Mouse (Mus musculus): ENCODE results near the gene Klhl12.
A peak's percentile ranks its signal among the peaks of the same experiment; 100 is the strongest.
"Not testable (repeated sequence)": the region's sequence is repeated elsewhere in the genome, so short reads cannot be mapped to it uniquely, and the experiment has no call there.

The Klhl12 gene

DNA sequence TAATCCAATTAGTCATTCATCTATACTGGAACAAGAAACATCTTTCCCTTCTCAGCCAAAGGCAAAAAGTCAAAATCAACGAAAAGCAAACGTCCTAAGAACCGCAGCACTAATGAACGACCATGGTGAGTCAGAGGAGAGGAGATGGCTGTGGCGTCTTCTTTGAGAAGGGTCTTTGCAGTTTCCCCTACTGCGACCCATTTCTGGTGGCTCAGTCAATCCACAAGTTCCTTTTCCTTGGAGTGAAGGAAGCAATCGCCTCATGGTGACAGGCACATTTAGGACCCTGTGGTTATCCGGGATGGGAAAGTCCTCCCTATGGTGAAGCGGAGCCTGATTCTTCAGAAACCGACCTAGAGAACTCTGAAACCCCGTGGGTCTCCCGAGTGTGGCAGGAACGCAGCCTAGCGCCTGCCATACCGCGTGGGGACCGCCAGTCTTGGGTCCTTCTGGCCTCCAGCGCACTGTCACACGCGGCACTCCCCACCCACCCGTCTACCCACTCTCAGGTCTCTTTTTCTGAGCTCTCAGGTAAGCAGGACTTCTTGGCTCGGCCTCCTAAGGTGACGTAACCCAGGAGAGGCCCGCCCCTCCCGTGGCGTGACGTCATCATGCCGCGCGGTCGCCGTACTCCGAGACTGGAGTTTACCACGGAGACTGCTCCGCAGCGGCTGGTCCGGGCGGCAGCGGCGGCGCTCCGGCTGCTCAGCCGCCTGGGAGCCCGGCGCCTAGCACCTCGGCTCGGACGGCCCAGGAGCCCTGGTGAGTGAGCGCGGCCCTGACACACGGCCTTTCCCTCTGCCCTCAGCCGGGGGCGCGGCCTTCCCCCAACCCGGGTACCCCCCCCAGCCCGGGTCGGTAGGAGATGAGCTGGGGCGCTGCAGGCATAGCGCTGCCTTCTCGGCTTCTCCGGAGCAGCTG lies at the start of gene Klhl12:
Gene Klhl12 (plus strand): TSS at position 628 of the 921 bp plus-strand sequence.
- ATAC-seq (ENCODE audit: low TSS enrichment) = peak; percentile 89

DNA sequence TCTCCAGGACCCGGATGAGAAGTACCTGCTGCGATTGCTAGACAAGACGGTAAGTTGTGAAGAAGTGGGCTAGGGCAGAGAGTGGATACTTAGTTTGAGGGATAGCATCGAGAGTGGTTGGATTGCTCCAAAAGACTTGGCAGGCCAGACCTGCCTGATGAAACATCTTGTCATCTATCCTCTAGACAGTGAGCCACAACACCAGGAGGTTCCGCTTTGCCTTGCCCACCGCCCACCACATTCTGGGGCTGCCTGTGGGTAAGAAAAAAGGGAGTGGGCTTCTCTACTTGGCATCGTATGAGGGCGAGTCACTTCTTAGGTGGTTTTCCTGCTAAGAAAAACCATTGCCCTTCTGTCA lies 48.9 kb upstream of the Klhl12 start:
- ATAC-seq (ENCODE audit: low TSS enrichment) = peak; percentile 42; the same call in 1 of the 2 replicates

DNA sequence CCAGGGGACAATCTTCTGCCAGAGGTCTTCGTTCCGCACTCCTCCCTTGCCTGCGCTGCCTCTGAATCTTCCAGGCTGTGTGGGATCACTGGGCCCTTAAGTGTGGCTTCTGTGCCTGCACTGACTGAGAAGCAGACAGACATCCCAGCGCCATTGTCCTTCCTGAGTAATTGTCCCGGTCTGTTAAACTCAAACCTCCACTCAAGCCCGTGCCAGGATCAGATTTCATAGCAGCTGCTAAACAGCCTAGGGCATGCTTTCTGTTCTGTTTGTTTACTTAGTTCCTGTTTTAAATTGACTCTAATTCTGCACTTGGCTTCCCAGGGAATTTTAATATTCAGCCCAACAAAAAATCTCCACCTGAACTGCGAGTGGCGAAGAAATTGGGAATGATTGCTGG lies 47.3 kb upstream of the Klhl12 start:
- ATAC-seq (ENCODE audit: low TSS enrichment) = no peak

DNA sequence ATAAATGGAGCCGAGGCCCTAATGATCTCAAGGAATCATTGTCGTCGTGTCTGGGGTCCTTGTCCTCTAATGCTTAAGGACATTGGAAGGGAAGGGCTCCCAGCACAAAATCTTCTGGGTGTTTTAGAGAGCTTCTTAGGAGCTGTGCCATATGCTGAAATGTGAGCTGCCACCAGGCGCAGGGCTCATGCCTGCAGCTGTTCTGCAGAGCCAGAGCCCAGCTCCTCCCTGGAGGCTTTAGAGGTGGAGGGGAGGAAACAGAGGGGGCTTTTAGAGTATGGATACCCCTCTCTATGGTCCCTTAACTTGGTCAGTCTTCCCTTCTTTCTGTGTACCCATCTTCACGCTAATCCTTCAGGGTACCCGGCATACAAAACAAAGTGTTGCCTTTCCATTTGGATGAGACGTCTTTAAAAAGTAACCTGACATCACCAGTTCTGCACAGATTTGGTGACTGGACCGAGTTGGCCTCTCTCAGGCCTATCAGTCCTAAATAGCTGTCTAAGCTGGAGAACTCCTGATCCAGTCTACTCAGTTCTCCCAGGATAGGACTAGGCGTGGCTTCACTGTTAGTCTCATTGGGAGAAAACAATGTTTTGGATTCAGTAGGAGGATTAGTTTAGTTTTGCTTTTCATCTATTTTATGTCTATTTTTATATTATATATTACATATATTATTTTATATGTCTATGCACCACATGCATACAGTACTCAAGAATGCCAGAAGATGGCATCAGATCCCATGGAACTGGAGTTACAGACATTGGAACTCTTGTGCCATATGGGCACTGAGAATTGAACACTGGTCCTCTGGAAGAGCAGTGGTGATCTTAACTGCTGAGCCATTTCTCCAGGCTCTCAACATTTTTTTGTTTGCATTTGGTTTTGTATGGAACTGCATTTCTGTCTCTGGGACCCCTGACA lies 43.4 kb upstream of the Klhl12 start:
- no peak for ATAC-seq (ENCODE audit: low TSS enrichment)

DNA sequence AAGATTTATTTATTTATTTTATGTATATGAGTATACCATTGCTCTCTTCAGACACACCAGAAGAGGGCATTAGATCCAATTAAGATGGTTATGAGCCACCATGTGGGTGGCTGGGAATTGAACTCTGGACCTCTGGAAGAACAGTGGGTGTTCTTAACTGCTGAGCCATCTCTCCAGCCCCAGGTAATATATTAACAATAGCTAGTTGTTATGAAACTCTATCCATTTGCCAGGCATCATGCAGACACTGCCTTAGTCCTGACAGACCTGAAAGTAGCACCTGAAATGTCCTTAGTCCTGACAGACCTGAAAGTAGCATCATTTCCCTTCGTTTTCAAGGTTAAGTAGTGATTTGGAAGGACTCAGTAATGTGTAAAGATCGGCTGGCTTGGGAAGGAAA lies 41.3 kb upstream of the Klhl12 start:
- ATAC-seq (ENCODE audit: low TSS enrichment) = no peak

DNA sequence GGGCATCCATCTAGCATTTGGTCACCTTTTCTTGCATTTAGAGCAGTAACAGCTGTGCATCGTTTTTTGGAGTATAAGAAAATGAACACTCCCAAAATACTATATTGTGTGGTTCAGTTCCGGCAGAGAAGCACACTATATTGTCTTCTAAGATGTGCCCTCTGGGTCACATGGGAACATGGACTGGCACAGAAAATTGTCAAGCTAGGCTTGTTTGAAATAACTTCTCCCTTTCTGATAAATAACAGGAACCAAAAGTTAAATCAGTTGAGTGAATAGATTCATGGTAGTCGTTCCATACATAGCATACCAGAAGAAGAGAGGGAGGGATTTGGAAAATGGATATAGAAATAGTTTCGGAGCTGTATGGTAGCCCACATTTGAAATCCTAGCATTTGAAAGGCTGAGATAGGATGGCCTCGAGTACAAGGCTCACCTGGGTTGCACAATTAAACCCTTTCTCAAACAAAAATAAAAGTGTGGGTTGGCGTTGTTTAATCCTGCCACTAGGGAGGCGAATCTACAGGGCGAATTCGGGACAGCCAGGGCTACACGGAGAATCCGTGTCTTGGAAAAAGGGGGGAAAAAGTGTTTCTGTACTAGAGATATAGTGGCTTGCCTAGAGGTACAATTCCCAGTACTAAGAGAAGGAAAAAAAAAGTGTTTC lies 40.7 kb upstream of the Klhl12 start:
- peak; percentile 39 for ATAC-seq (ENCODE audit: low TSS enrichment)

DNA sequence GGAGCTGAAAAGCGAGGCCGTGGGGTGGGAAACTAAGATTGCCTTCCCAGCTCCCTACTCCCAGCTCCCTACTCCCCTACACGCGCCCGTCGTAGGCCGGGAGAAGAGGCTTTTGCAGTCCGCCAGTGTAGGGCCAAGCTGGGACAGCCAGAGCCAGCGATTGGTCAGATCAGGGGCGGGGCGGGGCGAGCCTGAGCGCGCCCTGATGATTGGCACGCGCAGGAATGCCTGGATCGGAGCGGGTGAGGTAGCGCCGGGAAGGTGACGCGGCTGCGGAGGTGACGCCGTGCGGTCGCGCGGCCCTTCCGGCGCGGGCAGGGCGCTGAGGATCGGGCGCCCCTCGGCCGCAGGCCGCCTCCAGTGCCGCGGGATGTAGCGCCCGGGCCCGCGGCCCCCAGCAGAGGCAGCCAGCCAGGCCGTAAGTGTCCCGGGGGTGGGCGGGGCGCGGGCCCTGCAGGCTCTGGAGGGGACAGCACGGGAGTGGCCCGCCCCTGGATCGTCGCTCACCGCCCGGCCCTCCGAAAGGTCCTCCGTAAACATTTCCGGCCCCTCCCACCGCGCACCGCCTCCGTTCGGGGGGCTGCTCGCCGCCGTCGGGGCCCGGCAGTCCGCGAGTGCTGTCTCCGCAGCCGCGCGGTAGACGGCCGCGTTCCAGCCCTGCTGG lies 40.0 kb upstream of the Klhl12 start, which contains the start of gene Adipor1:
Gene Adipor1 (plus strand): TSS at position 211 of the 664 bp plus-strand sequence.
- ATAC-seq (ENCODE audit: low TSS enrichment) = peak; percentile 98

DNA sequence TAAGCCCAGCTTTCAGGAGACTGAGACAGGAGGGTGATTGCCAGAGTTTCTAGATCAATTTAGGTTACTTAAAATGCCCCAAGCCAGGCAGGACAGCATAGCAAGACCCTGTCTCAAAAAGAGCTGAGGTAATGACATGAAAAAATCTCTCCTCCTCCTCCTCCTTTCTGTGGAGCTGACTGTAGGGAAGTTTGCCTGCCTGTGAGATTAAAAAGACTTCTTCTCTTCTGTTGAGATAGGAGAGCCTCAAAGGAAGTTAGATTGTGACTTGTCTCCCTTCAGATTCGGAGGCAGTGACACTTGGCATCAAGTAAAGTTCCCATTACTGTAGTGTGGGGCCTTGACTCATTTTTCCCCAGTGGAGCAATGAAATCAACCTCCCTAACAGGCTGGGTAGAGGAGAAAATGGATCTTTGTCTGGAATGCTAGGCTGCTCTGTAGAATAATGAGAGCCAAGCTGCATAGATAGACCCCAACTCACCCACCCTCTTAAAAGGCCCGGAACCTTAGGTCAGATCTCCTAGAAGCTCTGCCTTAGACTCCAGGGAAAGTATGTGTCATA lies 36.8 kb upstream of the Klhl12 start:
- no peak for ATAC-seq (ENCODE audit: low TSS enrichment)

DNA sequence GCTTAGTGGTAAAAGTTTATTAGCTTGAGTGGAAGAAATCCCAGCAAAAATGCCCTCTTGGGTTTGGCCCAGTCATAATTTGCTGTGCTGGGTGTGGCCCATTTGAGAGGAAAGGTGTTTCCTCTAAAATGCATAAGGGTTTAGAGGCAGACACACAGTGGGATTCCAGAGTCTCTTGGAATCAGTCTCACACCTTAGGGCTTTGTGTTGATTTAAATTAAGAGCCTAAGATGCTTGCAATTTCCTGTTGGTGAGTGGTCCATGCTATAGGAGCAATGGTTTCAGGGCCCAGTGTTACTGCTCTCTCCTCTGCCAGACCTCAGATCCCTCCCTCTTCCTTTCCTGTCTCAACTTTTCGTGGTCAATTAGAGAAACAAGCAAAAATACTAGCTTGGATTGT lies 36.2 kb upstream of the Klhl12 start:
- ATAC-seq (ENCODE audit: low TSS enrichment) = no peak

DNA sequence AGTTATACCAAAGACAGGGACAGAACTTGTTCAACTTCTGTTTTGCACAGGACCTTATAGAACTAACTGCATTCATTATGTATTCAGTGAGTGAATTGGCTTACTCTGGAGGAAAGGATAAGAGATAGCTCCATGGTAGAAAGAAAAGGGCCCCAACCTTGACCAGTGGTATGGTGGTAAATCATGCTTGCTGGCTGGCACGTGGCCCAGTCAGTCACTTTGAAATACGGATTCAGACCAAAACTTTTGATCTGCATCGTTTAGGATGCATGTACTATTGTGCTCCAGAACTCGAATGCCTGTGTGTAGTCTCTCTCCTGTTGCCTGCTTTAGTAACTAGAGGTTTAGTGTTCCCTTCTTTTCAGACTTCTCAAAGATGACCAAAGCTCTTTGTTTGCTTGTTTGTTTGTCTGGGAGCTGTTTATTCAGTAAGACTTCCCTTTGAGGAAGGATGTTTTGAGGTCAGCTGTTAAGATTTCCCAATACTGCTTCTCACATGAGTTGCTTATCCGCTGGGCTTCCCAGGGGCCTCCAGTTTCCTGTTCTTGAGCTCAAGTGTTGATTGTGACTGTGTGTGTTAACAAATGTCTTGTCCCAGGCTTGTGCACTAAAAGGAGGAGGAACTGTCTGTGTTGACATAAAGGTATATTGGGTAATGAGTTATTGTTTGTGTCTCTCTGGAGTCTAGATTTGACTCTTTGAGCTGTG lies 35.4 kb upstream of the Klhl12 start:
- no peak for ATAC-seq (ENCODE audit: low TSS enrichment)

DNA sequence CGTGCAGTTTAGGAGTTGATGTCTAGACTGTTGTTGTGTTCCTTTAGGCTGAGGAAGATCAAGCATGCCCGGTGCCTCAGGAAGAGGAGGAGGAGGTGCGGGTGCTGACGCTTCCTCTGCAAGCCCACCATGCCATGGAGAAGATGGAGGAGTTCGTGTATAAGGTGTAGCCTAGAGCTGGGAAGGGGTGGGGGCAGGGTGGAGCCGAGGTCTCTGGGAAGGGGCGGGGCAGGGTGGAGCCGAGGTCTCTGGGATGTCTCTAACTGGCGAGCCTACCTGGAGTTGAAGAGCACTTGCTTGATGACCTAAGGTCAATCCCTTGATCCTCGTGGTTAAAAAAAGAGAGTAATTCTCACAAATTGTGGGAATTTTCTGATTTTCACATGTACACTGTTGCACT lies 31.4 kb upstream of the Klhl12 start:
- no peak for ATAC-seq (ENCODE audit: low TSS enrichment)

DNA sequence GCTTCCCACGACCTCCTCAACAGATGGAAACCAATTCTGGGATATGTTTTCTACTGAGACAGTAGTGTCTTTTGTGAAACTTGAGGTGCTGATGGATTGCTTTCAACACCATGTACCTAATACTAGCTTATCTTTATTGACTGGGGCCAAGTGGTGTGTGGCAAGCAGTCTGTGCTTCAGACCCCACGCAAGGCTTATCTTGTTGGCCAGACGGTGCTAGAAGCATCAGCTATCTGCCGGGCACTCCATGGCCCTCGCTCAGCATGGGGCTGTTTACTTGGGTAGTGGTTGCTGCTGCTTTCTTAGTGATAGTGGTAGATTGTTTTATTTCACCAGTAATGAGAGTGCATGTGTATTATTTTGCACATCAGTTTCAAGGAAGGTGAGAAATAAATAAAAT lies 29.0 kb upstream of the Klhl12 start:
- ATAC-seq (ENCODE audit: low TSS enrichment) = no peak

DNA sequence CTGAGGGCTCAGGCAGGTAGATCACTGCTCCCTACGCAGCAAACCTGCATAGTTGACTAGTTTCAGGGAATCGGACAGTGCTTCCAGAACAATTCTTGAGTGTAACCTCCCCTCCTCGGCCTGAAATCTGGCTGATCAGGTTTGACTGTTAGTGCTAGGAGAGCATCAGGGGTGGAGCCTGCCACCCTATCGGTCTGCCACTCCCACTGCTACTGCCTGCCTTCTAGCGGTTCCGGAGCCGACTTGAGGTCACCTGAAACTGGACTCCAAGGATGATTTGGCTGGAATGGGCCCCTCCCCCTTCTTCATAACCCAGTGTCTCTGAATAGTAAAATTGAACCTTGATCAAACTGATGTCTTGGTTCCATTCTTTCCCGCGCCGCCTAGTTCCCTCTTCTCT lies 22.3 kb upstream of the Klhl12 start:
- ATAC-seq (ENCODE audit: low TSS enrichment) = no peak

DNA sequence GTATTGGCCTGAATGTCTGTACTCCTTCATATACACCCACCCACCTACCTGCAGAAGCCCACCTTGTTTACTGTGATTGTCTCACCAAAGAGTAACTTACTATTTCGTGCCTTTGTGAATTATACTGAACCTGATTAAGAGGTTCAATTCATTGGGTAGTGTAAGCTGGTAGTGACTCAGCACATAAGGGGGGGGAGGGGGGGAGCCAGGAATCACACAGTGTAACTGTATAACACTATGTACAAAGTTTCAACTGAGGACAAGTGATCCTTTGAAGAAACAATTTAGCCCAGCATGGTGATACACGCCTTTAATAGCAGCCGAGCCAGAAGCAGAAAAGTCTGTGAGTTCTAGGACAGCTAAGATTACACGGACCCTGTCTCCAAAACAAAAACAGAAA lies 21.9 kb upstream of the Klhl12 start:
- ATAC-seq (ENCODE audit: low TSS enrichment) = no peak

DNA sequence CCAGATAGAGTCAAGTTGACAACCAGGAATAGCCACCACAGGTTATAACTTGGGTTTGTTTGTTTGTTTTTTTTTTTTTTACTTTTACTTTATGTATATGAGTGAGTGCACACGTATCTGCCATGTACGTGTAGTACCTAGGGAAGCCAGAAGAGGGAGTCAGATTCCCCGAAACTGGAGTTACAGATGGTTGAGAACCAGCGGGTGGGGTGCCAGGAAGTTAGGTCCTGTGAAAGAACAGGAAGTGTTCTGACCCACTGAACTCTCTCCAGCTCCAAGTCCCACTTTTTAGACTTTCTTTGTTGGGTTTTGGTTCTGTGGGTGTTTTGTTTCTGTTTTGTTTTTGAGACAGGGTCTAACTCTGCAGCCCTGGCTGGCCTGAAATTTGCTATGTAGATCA lies 19.9 kb upstream of the Klhl12 start:
- no peak for ATAC-seq (ENCODE audit: low TSS enrichment)

DNA sequence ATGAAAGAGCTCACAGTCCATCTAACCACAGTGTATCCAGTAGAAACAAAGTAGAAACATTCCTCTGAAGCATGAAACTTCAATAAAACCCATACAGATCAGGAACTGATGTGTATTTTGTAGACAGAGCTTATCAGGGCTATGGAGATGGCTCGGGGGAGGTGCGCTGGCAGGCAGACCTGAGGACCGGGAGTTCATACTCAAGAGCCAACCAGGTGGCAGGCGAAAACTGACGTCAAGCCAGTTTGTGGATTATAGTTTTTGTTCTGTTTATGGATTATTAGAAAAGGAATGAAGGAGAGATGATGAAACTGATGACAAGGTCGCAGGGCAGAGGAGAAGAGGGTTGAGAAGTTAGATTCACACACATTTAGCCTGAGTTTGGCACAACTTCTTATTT lies 14.9 kb upstream of the Klhl12 start:
- no peak for ATAC-seq (ENCODE audit: low TSS enrichment)

DNA sequence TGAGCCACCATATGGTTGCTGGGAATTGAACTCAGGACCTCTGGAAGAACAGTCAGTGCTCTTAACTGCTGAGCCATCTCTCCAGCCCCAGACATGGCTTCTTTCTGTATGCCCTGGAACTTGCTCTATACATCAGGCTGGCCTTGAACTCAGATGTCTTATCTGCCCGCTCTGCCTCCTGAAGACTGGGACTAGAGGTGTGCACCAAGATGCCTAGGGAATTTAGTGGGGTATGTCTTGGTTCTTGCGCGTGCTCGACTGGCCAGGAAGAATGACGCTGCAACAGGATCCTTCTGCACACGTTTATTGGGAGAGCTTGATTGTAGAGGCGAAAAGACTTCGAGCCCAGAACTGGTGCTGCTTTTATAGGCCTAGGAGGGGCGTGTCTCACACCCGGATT lies 13.6 kb upstream of the Klhl12 start:
- not testable (repeated sequence) for ATAC-seq (ENCODE audit: low TSS enrichment)

DNA sequence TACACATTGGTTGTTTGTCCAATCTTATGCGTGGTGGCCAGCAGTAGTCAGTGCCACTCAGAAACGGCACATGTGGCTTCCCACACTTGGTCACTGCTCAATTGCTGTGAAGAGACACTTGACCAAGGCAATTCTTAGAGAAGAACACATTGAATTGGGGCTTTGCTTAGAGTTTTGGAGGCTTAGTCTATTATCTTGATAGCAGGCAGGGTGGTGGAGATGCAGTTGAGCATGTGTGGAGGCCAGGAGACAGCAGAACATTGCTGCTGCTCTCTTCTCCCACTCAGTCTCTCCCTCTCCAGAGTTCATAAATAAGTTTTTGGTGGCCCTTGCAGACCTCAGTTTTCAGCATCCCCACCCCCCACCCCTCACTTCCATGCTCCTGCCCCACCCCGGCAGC lies 12.9 kb upstream of the Klhl12 start:
- ATAC-seq (ENCODE audit: low TSS enrichment) = no peak

DNA sequence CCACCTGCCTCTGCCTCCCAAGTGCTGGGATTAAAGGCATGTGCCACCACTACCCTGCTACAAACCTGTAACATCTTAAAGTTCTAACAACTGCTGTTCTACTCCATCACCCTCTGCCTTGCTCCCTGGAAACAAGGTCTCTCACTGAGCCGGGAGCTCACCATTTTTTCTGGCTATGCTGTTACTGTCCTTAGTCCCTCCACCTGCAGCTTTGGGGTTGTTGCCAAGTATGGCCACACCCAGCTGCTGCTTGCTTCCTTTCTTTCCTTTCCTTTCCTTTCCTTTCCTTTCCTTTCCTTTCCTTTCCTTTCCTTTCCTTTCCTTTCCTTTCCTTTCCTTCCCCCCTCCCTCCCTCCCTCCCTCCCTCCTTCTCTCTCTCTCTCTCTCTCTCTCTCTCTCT lies 12.0 kb upstream of the Klhl12 start:
- not testable (repeated sequence) for ATAC-seq (ENCODE audit: low TSS enrichment)

DNA sequence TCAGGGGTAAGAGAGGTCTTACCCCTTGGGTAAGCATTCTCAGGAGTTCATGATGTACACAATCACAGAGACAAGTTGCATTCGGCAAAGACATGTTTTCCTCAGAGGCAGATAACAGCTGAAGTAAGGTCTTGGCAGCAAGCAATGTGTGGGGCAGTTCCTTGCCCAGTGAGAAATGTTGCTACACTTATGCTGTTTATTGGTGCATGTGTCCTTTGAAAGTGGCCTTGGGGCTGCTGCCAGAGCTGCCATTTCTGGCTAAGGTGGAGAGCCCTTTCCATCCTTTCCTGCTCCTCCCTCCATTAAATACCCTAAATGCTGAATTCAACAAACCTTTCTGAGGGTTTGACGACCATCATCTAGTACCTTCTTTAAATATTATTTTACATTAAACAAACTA lies 9.9 kb upstream of the Klhl12 start:
- no peak for ATAC-seq (ENCODE audit: low TSS enrichment)

DNA sequence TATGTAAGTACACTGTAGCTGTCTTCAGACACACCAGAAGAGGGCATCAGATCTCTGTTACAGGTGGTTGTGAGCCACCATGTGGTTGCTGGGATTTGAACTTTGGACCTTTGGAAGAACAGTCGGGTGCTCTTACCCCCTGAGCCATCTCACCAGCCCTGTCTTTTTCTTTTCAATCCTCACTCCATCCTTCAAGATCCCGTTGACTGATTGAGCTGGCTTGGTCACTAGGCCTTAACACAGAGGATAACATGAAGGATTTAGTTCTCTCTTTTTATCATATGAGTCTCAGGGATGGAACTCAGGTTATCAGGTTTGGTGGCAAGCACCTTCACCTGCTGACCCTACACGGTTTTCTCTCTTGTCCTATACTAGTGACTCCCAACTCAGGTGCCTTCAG lies 6.8 kb upstream of the Klhl12 start:
- ATAC-seq (ENCODE audit: low TSS enrichment) = not testable (repeated sequence)
